Mouse (Mus musculus) spleen, adult 2 months (tissue): ENCODE data around the gene Lgr4. TPM values are rescaled to one million over a fixed set of nuclear protein-coding genes. Genes with fewer than 3 reads are reported as not detected.

Experiments
- DNase-seq, 2 experiments: peaks; one replicate each; pipeline versions ENCODE4 v3.0.0 to v3.0.0-alpha.2; 2012 to 2021; ENCODE audit warnings: low spot score in 2 of 2, low read depth in 1 of 2
- H3K27ac ChIP-seq: fragments of 200-500 bp; 2 replicates; pipeline ENCODE4 v1.5.1; 2012; ENCODE audit warnings: low read length, inconsistent platforms; ENCODE audit not compliant: insufficient read depth
- H3K27me3 ChIP-seq: fragments of 200-500 bp; 2 replicates; pipeline ENCODE4 v1.6.1; 2012; ENCODE audit warnings: mild to moderate bottlenecking, moderate library complexity, low read length, inconsistent platforms; ENCODE audit not compliant: control insufficient read depth, insufficient read depth
- H3K36me3 ChIP-seq: fragments of 200-500 bp; 2 replicates; pipeline ENCODE4 v1.6.1; 2012; ENCODE audit warnings: mild to moderate bottlenecking, low read length, inconsistent platforms; ENCODE audit not compliant: control insufficient read depth, insufficient read depth
- H3K4me1 ChIP-seq: fragments of 200-500 bp; 2 replicates; pipeline ENCODE4 v1.6.1; 2011; ENCODE audit warnings: inconsistent platforms; ENCODE audit not compliant: control insufficient read depth, insufficient read depth, insufficient read length
- H3K4me3 ChIP-seq: fragments of 200-500 bp; 2 replicates; pipeline ENCODE4 v1.5.1; 2011; ENCODE audit warnings: mild to moderate bottlenecking, inconsistent platforms; ENCODE audit not compliant: insufficient read depth, insufficient read length; ENCODE audit errors: extremely low read depth
- CTCF ChIP-seq: fragments of 200-500 bp; IDR thresholded peaks from 2 replicates; pipeline ENCODE4 v1.5.1; 2011; ENCODE audit warnings: mild to moderate bottlenecking, inconsistent platforms; ENCODE audit not compliant: insufficient read depth, insufficient read length, insufficient replicate concordance; ENCODE audit errors: extremely low read depth
- POLR2A ChIP-seq: fragments of 200-500 bp; IDR thresholded peaks from 2 replicates; pipeline ENCODE4 v1.6.1; 2011; ENCODE audit warnings: low read depth, low read length, inconsistent platforms
- WGBS: fragments of 180-500 bp; shearing (Covaris S2); methylation state at CpG from one replicate; pipeline ENCODE4 v1.1.7; 2018; 5-methylcytosine and 5-hydroxymethylcytosine counted together
- polyA plus RNA-seq: library from polyadenylated mRNA; depleted of rRNA; stranded (reverse); fragments of >200 nt; gene quantifications from 2 replicates; pipeline ENCODE4 v1.2.3, GENCODE M21; 2012

Lgr4 gene
- polyA plus RNA-seq, 1 experiment = 0.65 TPM

DNA sequence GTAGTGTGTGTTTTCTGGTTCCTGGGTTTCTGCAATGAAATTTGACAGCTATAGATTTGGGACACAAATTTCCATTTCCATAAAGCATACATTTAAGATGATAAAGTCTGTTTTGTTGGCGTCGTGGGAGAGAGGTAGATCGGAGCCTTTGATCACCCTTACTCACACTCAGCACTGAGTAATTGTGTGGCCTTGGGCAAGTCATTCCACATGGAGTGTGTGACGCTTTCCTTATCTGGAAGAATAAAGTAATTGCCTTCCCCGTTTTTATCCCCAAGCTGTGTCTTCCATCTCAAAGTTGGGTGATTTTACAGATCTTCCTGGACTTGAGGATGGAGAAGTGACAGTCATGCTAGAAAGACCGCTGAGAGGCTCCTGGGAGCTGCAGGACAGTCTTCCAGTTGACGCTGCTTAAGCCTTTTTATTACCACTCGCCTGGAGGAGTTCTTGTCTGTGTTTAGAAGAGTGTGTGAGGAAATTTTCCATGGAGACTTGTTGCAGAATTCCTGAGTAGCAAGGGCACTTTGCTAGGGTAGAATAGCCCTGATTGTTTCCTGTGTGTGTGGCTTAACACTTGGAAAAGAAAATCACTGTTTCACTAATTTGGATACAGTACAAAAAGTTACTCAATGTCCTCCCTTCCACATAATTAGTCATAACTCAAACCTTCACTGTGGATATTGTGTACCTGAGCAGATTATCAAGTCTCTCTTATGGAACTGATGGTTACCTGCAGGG, 4.0 kb downstream of the Lgr4 start:
- TF ChIP-seq POLR2A (no peak), CTCF (no peak)
- WGBS = 86% methylated on average over 8 of the region's 8 CpGs
- no peak for DNase-seq

DNA sequence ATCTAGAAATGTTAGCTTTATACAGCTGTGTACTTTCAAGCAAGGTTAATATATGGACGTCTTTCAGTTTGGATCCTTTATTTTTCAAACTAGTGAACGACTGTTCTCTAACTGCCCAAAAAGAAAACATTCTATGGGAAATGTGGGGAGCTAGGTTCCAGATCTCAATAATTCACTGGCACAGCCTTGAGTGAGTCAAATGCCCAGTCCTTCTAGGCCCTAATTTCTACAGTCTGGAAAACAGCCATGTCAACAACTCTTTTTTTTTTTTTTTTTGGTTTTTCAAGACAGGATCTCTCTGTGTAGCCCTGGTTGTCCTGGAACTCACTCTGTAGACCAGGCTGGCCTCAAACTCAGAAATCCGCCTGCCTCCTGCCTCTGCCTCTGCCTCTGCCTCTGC, 4.9 kb downstream of the Lgr4 start:
- Histone ChIP-seq H3K27me3 (peaks cover 10% of the 10 kb centered on the region), H3K4me1 (peaks cover 5% of the 10 kb centered on the region; the same call in 1 of the 2 replicates), H3K4me3 (no peak overlapping the region), H3K36me3 (no peaks in the 10 kb centered on the region), H3K27ac (no peak overlapping the region)
- TF ChIP-seq POLR2A (no peak), CTCF (no peak)
- 88% methylated on average over 3 of the region's 3 CpGs for WGBS
- no peak for DNase-seq

More for the DNA sequence above, 4.0 kb downstream of the Lgr4 start:
- Histone ChIP-seq H3K27ac (no peak overlapping the region), H3K36me3 (no peaks in the 10 kb centered on the region), H3K4me1 (peaks cover 5% of the 10 kb centered on the region; the same call in 1 of the 2 replicates), H3K4me3 (no peak overlapping the region), H3K27me3 (peaks cover 10% of the 10 kb centered on the region)

DNA sequence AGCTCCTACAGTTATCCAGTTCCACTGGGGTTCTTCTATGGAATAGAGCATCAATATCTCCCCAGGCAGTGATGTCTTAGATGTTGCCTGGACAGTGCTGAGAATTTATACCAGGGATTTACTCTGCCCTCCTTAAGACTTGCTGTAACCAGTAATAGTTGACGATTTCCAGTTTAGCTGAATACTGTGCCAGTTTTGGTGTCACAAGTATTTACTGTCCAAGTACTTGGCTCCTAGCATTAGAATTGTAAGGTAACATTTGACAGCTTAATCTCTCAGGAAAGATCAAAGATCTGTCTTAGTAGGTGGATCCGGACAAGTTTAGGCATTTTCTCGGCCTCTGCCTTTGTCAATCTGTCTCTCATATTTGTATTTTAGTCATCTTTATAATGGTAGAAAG, 5.6 kb downstream of the Lgr4 start:
- DNase-seq = no peak
- WGBS = 86% methylated on average over 3 of the region's 3 CpGs

DNA sequence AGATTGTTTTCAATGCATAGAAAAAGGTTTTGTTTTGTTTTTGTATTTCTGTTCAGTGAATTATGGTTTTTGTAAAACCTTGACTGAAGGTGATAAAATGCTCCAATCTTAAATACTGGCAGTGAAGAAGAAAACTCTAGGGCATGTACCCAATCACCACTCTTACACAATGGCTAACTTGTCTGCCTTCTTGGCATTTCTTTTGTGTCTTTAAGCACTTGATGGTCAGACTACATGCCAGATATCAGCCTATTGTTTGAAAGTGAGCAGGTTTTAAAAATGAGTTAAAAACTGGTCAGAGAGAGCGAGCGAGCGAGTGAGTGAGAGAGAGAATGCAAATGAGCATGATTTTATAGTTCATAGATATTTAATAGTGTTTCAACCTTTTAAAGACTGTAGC, 6.5 kb downstream of the Lgr4 start:
- DNase-seq = no peak
- H3K4me1 ChIP-seq = no peaks in the 10 kb centered on the region
- H3K27me3 ChIP-seq = no peaks in the 10 kb centered on the region
- H3K27ac ChIP-seq = no peak overlapping the region
- WGBS = 89% methylated on average over 3 of the region's 3 CpGs
- TF ChIP-seq CTCF (no peak), POLR2A (no peak)
- no peak overlapping the region for H3K4me3 ChIP-seq
- H3K36me3 ChIP-seq = no peaks in the 10 kb centered on the region

More for the DNA sequence above, 5.6 kb downstream of the Lgr4 start:
- Histone ChIP-seq H3K27ac (no peak overlapping the region), H3K4me1 (peaks cover 2% of the 10 kb centered on the region; the same call in 1 of the 2 replicates), H3K4me3 (no peak overlapping the region), H3K36me3 (no peaks in the 10 kb centered on the region), H3K27me3 (peaks cover 5% of the 10 kb centered on the region)
- no peak for TF ChIP-seq CTCF
- no peak for TF ChIP-seq POLR2A

DNA sequence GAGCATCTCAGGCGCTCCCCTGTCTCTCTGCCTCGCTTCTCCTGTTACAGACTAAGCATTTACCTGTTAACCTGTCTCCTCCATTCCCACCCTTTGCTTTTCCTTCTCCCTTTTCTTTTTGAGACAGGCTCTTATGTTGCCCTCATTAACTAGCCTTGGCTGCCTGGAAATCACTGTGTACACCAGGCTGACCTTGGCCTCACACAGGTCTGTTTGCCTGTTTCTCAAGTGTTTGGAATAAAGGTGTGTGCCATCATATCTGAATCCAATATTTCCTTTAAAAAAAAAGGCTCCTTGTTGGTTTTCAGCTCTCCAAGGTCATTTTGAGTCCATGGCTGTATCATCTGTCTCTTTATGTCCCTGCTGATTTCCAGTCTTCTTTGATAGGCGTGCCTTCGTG, 9.5 kb downstream of the Lgr4 start:
- Histone ChIP-seq H3K4me1 (no peaks in the 10 kb centered on the region), H3K27me3 (no peaks in the 10 kb centered on the region), H3K36me3 (no peaks in the 10 kb centered on the region), H3K4me3 (no peak overlapping the region), H3K27ac (no peak overlapping the region)
- TF ChIP-seq POLR2A (no peak), CTCF (no peak)
- DNase-seq = no peak
- 95% methylated on average over 4 of the region's 4 CpGs for WGBS

DNA sequence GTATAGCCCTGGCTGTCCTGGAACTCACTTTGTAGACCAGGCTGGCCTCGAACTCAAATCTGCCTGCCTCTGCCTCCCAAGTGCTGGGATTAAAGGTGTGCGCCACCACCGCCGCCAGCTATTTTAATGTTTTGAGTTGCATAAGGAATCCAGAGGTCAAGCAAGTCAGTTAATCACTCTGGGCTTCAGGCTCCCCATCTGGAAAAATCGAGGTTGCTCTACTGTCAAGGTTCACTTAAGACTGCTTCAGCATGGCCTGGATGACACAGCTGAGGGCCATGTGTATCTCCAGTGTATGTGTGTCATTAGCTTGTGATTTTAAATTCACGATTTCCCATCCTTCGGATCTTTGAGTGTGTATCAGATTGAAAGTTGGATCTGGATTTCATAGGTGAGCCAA, 10.0 kb downstream of the Lgr4 start:
- 88% methylated on average over 7 of the region's 7 CpGs for WGBS
- Histone ChIP-seq H3K27me3 (no peaks in the 10 kb centered on the region), H3K36me3 (no peaks in the 10 kb centered on the region), H3K4me3 (no peak overlapping the region), H3K4me1 (no peaks in the 10 kb centered on the region), H3K27ac (no peak overlapping the region)
- DNase-seq = no peak
- TF ChIP-seq POLR2A (no peak), CTCF (no peak)

DNA sequence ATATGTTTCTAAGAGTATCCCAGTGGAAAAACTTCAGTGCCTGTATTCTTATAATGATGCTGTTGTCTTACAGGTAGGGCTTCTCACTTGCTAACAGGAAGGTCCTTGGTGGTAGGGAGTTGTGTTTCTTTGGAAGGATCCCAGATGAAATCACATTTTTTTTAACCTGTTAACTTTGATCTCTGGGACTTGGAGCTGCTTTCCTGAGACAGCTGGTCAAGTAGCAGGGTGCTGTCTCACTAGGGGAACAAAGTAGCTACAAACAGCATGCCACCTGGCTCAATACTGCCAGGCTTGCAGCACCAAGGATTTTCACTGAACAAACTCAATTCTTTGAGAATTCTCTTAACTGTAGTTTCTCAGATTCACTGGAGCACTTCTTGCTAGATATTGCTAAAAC, 10.4 kb downstream of the Lgr4 start:
- no peak for DNase-seq
- Histone ChIP-seq H3K4me1 (no peaks in the 10 kb centered on the region), H3K36me3 (no peaks in the 10 kb centered on the region), H3K27me3 (no peaks in the 10 kb centered on the region), H3K27ac (no peak overlapping the region), H3K4me3 (no peak overlapping the region)
- TF ChIP-seq POLR2A = no peak
- no peak for TF ChIP-seq CTCF

DNA sequence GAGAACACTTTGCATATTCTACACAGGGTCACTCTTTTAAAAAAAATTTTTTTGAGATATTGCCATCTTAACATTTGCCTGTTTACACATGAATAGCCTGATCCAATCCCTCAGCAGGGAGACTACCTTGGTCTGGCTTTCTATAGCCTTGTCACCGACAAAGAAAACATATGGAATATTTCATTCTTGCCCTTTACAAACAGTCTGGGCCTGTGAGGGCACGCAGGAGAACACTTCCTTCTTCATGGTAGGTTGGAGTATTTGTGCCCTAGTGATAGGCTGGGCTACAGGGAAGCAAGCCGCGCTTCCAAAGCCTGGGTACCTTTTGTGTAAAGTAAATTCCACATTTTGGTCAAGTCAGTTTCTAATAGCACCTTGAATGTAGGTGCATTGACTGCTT, 11.3 kb downstream of the Lgr4 start:
- Histone ChIP-seq H3K27me3 (no peaks in the 10 kb centered on the region), H3K36me3 (no peaks in the 10 kb centered on the region), H3K4me3 (no peak overlapping the region), H3K4me1 (no peaks in the 10 kb centered on the region), H3K27ac (no peak overlapping the region)
- DNase-seq = no peak
- TF ChIP-seq CTCF = no peak
- no peak for TF ChIP-seq POLR2A
- WGBS = 87% methylated on average over 4 of the region's 4 CpGs
